Mouse (Mus musculus) embryo, embryonic 10.5 days (tissue): ENCODE measurements around the gene Trir.

ENCODE experiments used
- DNase-seq: peaks from one replicate; pipeline ENCODE4 v3.0.0-alpha.2; 2015; ENCODE audit warnings: low spot score

Trir gene

GRCm38 (mm10) chr8:85026670-85027515 is at the start of gene Trir:
Gene Trir, plus strand, starts transcription at chr8:85026823.
- DNase-seq: peak; percentile 99

GRCm38 (mm10) chr8:84977435-84978247 is 49.0 kb upstream of the Trir start:
- DNase-seq: peak; percentile 69

GRCm38 (mm10) chr8:84978248-84978940 is 48.2 kb upstream of the Trir start, which contains the start of gene Junb:
Gene Junb, minus strand, starts transcription at chr8:84978718.
- peak; percentile 86 for DNase-seq

- peak; percentile 92 for DNase-seq
Observed at GRCm38 (mm10) chr8:84979599-84980421, 46.8 kb upstream of the Trir start.

- DNase-seq: no peak
Observed at GRCm38 (mm10) chr8:84980622-84981358, 45.8 kb upstream of the Trir start.

- DNase-seq: no peak
Observed at GRCm38 (mm10) chr8:84981644-84982498, 44.8 kb upstream of the Trir start.

- no peak for DNase-seq
Observed at GRCm38 (mm10) chr8:84982499-84983011, 44.1 kb upstream of the Trir start.

- DNase-seq: no peak
Observed at GRCm38 (mm10) chr8:84984294-84985048, 42.2 kb upstream of the Trir start.

GRCm38 (mm10) chr8:84985049-84985683 is 41.5 kb upstream of the Trir start:
- DNase-seq: peak; percentile 57

GRCm38 (mm10) chr8:84985684-84986378 is 40.8 kb upstream of the Trir start:
- DNase-seq: peak; percentile 89

- DNase-seq: no peak
Observed at GRCm38 (mm10) chr8:84986379-84986945, 40.2 kb upstream of the Trir start.

- DNase-seq: no peak
Observed at GRCm38 (mm10) chr8:84987388-84987787, 39.2 kb upstream of the Trir start.

GRCm38 (mm10) chr8:84987903-84988302 is 38.7 kb upstream of the Trir start:
- no peak for DNase-seq

- DNase-seq: peak; percentile 44
Observed at GRCm38 (mm10) chr8:84989311-84989731, 37.3 kb upstream of the Trir start.

- DNase-seq: peak; percentile 95
Observed at GRCm38 (mm10) chr8:84989810-84990209, 36.8 kb upstream of the Trir start.

- DNase-seq: peak; percentile 99
Observed at GRCm38 (mm10) chr8:84990349-84990748, 36.3 kb upstream of the Trir start, which contains the start of gene Hook2. Gene Hook2, plus strand, starts transcription at chr8:84990603.

- peak; percentile 62 for DNase-seq
Observed at GRCm38 (mm10) chr8:84990836-84991235, 35.8 kb upstream of the Trir start.
